Mouse (Mus musculus) embryo, embryonic 11.5 days (tissue): ENCODE results near the gene Lrrc57.
"Not testable (repeated sequence)": the region's sequence is repeated elsewhere in the genome, so short reads cannot be mapped to it uniquely, and the experiment has no call there.

Experiments
- DNase-seq: peaks from one replicate; pipeline ENCODE4 v3.0.0-alpha.2; 2012; ENCODE audit warnings: low read depth, low spot score

The Lrrc57 gene

DNA sequence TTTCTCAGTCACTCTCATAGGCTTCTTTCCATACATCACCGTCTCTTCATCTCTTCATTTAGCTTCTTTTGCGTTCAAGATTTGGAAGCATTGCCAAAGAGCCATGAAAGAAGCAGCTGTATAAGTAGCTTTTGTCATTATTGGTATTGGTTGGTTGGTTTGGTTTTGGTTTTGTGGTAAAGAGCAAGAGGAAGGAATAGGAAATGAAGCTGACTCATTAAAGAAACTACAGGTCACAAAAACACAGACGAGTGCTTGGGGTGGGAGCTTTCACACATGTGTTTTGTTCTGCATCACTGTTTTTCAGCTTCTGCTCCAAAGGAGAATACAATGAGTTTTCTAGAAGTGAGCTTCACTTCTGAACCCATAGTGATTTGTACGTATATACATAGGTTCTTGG lies 9.8 kb downstream of the Lrrc57 start:
- no peak for DNase-seq

DNA sequence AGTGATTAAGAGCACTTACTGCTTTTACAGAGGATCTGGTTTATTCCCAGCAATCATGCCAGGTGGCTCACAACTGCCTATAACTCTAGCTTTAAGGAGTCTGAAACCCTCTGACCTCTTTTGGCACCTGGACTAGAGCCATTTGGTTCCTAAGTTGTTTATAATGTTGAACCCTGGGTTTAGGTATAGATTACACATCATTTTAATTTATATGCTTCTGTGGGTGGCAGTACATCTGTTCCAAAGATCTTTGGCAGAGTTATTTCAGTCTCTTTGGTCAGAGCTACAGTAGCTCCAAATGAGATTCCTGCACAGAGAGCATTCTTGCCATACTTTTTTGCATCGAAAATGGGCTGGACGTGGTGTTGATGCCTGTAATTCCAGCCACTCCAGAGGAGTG lies 11.6 kb downstream of the Lrrc57 start:
- no peak for DNase-seq

DNA sequence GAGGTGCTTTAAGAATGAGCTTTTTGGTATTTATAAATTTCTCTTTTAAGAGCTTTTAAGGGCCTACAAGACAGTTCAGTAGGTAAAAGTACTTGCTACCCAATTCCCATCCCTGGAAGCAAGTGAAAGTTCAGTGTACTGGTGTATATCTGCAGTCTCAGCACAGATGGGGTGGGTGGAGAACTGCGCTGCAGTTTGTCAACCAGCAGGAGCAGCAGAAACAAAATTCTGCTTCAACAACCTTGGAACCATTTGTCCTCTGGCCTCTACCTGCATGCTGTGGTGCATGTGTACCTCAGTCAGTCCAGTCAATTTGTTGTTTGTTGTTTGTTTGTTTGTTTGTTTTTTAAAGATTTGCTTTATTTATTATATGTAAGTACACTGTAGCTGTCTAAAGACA lies 17.1 kb downstream of the Lrrc57 start:
- DNase-seq, result no peak

DNA sequence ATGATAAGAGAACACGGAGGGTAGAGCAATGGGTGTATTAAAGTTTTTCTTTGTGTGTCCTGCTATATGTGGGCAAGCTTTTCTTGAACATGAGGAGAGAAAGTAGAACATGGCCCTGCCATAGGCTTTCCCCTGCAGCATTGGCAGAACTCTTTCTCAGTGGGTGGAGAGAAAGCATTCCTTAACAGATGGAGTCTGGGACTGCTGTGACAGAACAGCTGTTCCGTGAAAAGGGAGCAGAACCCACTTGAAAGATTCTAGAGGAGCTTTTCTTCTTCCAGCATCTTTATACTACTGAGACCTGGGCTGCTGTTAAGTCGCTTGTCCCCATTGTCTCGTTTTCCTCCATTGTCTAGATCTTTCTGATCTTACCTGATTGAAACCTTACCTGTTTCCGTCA lies 19.6 kb downstream of the Lrrc57 start:
- no peak for DNase-seq

DNA sequence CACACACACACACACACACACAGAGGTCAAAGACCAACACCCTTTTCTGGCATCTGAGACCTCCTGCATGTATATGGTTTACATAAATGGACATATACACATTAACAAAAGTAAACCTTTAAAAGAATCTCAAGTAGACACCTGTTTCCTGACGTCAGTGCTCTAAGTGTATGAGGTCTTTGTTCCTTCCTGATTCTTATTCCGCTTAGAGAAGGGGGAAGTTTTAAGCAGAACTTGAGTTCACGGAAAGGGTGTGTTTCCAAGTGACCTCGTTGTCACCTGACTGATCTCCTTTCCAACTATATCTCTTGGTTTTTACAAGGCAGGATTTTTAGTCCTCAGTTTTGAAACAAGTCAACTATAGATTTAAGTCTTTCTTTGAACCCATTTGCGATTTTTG lies 31.0 kb downstream of the Lrrc57 start:
- DNase-seq, result no peak

DNA sequence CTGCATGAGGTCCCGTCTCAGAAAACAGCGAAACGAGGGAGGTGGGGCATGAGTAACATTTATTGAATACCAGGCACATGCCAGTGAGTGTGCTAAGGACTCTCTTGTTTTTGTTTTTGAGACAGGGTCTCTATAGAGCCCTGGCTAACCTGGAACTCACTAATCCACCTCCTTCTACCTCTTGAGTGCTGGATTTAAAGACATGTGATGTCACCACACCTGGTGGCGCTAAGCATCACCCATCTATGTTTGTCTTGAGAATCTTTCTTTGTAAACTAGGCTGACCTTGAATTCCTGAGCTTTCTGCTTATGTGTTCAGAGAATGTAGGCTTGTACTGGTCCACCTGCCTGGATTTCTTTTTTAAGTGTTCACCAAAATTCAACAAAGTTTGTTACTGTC lies 31.5 kb downstream of the Lrrc57 start:
- no peak for DNase-seq

DNA sequence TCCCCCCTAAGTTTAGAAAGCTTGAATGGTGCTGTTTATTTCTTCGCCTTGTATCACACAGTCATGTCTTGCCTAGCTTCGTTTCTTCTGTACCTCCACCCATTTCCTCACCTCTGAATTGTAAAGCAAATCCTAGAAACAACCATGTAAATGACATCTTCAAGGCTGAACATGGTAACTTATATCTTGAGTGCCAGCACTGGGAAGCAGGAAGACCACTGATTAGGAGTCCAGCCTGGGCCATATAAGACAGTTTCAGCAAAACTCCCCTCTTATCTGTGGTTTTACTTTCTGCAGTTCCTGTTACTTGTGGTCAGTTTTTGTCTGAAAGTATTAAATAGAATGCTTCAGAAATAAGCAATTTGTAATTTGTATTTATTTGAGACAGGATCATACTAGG lies 33.3 kb downstream of the Lrrc57 start:
- DNase-seq, result no peak

DNA sequence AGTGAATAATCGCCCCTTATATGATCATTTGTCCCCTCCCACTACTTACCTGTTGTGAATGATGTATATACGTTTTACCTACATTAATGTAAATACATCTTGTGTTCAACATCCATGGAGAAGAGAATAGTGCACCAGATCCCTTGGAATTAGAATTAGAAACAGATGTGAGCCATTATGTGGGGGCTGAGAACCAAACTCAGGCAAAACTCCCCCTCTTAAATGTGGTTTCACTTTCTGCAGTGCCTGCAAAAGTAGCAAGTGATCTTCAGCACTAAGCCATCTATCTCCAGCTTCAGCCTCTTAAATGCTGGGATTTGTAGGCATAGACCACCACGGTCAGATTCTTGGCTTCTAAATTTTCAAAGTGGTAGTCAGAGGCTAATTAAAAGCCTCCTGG lies 34.2 kb downstream of the Lrrc57 start:
- DNase-seq, result no peak

DNA sequence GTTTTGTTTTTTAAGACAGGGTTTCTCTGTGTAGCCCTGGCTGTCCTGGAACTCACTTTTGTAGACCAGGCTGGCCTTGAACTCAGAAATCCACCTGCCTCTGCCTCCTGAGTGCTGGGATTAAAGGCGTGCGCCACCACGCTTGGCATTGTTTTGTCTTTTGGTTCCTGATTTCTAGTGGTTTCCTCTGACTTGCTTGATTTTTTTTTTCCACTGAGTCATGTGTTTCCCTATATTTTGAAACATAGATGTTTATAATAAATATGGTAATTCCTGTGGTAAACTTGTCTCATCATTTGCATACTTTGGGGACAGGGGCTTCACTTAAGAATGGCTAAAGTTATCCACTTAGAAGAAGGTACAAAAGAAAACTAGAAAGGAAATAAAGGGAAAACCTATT lies 37.2 kb downstream of the Lrrc57 start:
- DNase-seq, result not testable (repeated sequence)

DNA sequence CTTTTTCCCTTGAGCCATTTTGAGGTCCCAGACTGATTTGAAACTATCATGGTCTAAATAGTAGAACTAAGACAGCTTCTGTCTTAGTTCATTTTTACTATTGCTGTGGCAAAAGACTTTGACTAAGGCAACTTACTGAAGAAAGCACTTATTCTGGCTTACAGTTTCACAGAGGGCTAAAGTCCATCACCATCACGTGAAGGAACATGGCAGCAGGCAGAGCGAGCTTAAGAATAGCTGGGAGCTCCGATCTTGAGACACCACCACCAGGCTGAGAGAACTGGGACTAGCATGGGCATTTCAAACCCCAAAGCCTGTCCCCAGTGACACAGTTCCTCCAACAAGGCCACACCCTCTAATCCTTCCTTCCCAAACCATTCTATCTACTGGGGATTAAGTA lies 38.2 kb downstream of the Lrrc57 start:
- DNase-seq, result no peak

DNA sequence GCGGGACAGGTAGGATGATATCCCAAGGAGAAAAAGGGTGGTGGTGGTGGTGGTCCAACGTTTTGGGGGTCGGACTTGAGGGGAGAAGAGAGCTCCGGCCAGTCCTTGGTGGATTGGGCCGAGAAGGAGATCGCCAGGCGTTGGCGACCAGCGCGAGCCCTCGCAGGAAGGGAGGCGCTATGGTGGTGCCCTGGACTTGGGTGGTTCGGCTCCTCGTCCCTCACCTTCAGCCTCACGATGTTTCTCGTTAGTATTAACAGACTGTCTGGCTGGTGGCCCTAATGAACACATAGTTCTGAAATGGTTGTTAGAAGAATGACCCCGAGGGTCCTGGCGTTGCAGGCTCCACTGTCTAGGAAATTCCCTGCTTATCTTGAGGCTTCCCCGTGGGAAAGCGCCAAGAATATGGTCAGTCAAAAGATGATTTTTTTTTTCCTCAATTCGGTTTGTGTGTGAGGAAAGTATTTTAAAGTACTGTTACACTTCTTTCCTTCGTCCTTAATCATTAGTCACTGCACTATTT lies 41.5 kb downstream of the Lrrc57 start:
- DNase-seq, result no peak

DNA sequence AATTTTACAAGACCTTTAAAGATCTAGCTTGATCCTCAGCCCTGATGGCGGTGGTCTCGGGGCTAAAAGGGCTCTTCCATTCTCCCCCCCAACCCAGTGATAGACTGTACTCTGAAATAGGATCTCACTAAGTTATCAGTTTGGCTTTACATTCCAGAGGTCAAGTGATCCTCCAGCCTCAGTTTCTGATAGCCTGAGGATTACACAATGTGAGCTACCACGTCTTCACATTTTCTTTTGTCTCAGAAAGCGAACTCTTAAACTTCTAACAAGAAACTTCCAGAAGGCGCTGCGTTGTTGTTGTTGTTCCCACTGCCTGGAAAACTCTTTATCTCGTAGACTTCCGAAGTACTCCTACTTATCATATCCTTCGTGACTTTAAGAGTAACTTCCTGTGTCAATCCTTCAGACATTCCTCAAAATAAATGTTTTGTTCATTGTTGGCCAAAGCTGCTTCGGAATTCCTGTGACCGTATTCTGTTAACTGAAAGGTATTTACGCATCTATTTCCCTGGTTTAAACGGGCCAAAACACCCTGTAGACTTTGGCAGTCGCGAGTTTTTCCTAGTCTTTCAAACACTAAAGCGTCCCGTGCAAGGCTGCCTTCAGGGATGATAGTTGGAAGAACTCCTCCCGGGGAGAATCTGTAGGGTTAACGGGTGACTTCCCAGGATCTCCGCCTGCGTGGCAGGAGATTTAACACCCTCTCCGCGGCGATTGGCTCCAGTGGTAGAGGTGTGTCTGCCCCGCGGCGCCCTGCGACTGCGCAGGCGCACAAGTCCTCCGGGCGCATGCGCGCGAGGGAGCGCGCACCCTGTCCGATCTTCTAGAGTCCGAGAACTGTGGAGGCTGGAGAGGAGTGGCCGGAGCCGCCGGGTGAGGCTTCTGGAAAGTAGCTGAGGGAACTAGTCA lies 42.2 kb downstream of the Lrrc57 start, which contains the start of gene Snap23:
Gene Snap23 (plus strand): TSS at position 786 of the 912 bp plus-strand sequence.
- peak; percentile 95 for DNase-seq

DNA sequence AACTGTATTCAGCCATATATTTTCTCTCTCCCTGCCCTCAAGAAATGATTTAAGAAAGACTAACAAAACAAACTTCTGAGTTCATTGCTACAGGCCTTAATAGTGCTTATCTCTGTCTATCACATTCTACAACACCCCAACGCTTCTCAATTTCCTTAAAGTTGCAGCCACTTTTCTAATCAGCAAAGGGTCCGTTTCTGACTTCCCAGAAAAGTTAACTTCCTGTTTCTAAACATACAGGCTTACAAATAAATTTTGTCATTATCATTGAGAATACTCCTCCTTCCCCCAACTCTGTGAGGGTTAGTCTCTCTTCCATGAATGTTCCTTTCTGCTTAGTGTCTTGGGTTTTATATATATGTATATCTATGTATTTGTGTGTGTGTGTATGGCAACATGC lies 44.0 kb downstream of the Lrrc57 start:
- DNase-seq, result no peak

DNA sequence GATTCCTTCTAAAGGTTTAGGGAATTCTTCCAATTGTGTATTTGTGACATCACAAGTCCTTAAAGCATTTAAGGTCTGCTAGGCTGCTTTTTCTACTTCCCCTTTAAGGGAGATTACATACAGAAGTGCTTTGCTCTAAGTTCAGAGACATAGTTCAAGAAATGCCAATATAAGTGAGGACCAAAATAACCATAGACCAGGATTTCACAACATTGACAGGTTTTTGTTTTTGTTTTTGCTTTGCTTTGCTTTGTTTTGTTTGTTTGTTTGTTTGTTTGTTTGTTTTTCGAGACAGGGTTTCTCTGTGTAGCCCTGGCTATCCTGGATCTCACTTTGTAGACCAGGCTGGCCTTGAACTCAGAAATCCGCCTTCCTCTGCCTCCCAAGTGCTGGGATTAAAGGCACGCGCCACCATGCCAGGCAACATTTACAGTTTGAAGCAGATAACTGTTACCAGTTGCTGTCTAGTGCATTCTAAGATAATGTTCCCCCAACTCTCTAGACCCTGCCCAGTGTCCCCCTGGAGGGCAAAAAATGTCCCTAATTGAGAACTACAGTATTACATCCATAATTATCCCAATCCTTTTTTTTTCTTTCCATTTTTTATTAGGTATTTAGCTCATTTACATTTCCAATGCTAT lies 44.7 kb downstream of the Lrrc57 start:
- DNase-seq, result not testable (repeated sequence)

DNA sequence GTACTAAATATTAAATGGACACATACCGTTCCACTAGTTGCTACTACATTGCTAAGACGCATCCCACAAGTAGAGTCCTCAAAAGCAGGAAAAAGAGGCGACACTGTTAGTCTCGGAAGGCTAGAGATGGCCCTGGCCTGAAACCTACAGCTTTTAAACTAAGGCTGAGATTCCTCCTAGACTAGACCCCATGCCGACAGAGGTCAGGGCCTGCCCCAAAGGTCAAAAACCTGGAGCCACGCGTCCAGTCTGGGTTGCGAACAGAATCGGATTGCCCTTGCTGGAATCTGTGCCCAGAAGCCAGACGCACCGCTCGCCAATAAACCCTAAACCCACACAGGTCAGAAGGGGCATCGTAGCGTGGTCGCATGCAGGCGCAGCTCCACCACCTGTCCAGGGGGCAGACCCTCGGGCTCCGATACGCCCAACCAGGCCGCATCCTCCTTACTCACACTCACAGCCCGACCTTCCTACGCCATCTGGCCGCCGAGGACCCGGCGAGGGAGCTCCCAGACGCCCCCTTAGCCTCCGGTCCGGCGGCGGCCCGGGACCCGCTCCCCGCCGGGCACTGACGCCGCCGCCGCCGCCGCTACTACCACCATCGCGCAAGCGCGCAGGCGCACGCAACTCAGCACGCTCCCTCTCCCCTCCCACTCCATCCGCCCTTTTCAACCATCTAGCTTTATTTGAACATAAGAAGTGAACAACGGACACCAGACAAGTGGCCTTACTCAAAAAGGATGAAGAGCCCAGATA lies 45.9 kb downstream of the Lrrc57 start, which contains the start of gene Zfp106:
Gene Zfp106 (minus strand): TSS at position 609 of the 756 bp plus-strand sequence.
- DNase-seq, result peak; percentile 74

DNA sequence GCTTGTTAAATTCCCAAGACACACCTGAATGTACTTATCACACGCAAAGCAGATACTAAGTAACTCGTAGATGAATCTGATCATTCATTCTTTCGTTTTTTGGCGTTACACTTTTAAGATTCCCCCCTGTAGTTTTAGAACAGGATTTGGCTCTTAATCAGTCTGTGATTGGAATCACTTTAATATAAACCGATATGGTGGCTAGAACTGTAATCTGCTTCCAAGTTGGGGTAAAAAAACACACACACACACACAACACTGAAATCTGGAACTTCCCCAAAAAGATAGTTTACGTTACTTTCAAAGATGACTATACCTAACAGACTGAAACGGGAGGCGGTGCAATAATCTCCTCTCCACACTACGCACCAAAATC lies 46.5 kb downstream of the Lrrc57 start:
- no peak for DNase-seq

DNA sequence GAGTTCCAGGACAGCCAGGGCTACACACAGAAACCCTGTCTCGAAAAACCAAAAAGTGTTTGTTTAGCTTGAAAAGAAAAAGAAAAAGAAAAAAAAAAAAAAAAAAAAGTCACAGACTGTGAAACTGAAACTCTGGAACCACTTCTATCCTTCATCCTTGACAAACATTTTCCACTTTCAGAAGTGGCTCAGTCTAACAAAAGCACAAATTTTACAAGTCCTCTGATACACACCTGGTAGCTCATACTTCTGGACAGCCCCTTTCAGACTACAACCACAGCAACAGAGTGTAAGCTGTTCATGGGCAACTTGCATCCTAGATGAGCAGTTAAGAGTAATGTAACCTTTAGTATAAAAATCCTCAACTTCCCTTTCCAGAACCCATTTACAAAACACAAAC lies 47.8 kb downstream of the Lrrc57 start:
- DNase-seq, result no peak

DNA sequence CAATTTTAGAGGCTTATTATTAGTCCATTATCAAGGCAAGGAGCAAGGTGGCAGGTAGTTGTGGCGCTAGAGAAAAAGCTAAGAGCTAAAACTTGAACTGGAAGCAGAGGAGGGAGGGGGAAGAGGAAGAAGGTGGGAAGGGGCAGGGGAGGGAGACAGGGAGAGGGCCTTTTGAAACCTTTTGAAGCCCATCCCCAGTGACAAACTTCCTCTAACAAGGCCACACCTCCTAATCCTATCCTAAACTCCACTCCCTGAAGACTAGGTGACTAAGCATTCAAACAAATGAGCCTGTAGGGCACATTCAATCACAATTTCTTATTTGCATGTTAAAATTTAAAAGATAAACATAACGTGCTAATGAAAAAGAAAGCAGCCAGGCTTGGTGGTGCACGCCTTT lies 50.5 kb downstream of the Lrrc57 start:
- DNase-seq, result no peak

DNA sequence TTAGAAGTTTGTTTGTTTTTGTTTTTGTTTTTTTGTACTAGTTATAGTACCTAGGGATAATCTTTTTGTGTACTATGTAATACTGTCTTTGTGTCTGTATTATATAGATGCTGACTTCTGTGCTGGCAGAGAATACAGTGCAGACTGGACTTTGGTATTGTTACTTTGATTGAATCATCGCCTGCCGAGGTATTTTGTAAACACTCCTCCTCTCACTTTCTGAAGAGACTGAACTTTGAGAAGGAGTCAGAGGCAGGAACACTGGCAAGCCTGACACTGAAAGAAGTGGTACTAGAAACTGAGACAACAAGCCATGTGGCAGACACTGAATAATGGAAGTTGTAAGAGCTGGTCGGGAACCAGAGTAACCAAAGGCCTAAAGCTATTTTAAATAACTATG lies 52.5 kb downstream of the Lrrc57 start:
- DNase-seq, result no peak
